In genomic region chr17:44734501-44735222, GRCm38 (mm10) we compare ENCODE assay signal across 8 mouse cellular contexts. TPM values are rescaled to one million over a fixed set of nuclear protein-coding genes. Genes with fewer than 3 reads are reported as not detected.
DNase-seq lines count a peak whose midpoint lies in the region; ATAC-seq and TF ChIP-seq lines count a peak whose summit lies in the region.

No protein-coding gene starts in this region.

- H3K9me3 ChIP-seq in hindbrain, embryonic 12.5 days (replicated peaks), result no peaks in the 10 kb centered on the region

- DNase-seq in cerebellum, adult 11 months, result peak; percentile 11
- no peak for DNase-seq in cerebellum, postnatal 4 days (ENCODE audit: low spot score in 2 of 2)
- DNase-seq in cerebellum, adult 2 months, result peak; percentile 18 to 36
- peak; percentile 29 to 36 for DNase-seq in frontal cortex, postnatal 25 days (ENCODE audit: low spot score in 2 of 2)
- peak; percentile 50 to 59 for DNase-seq in left cerebral cortex, postnatal 36 days (ENCODE audit: low spot score in 2 of 2)
- DNase-seq in spleen, adult 18-20 months, result peak; percentile 11 to 40

- H3K4me1 ChIP-seq in cerebellum, adult 2 months (ENCODE audit: control insufficient read depth, insufficient read depth, low read length), result no peaks in the 10 kb centered on the region; the same call in 1 of the 2 replicates
- peaks cover 30% of the 10 kb centered on the region for H3K4me1 ChIP-seq in hindbrain, embryonic 12.5 days

- peak overlapping the region; percentile 89 for H3K4me2 ChIP-seq in hindbrain, embryonic 12.5 days (replicated peaks)

- peak overlapping the region; percentile 33 for H3K4me3 ChIP-seq in cerebellum, adult 2 months (replicated peaks; ENCODE audit: insufficient read depth, low read depth, low read length)
- H3K4me3 ChIP-seq in hindbrain, embryonic 12.5 days, result peak overlapping the region; percentile 64

- no peak for TF ChIP-seq POLR2A in cerebellum, adult 2 months (IDR thresholded peaks at IDR 0.05; ENCODE audit: borderline replicate concordance, insufficient read depth, low read length)

- H3K36me3 ChIP-seq in hindbrain, embryonic 12.5 days, result no peaks in the 10 kb centered on the region

- H3K27me3 ChIP-seq in cerebellum, adult 2 months (ENCODE audit: control insufficient read depth, insufficient read depth, low read length), result peaks cover 8% of the 10 kb centered on the region; the same call in 1 of the 2 replicates
- H3K27me3 ChIP-seq in hindbrain, embryonic 12.5 days, result peaks cover 66% of the 10 kb centered on the region

- ATAC-seq in hindbrain, embryonic 12.5 days (ENCODE audit: low FRiP score), result 0 out of 2 replicates have a peak, but pooled peaks have one; percentile 10
- peak; percentile 44 for ATAC-seq in megakaryocyte-erythroid progenitor cell, adult 5-6 weeks (replicated peaks; ENCODE audit: low FRiP score, low TSS enrichment, poor library complexity, severe bottlenecking)

- WGBS in cerebellum, adult 2 months, result under 1% methylated on average over 48 of the region's 48 CpGs
- under 1% methylated on average over 48 of the region's 48 CpGs for WGBS in hindbrain, embryonic 12.5 days

- H3K9ac ChIP-seq in hindbrain, embryonic 12.5 days, result peak overlapping the region; percentile 67

- intact Hi-C loops in left cerebral cortex, postnatal 36 days (cut with DNase I), result loop anchor here (5.0 to 10.0 kb wide), 5 partner anchors 117 to 640 kb away; no protein-coding TSS in a partner anchor

- no peak overlapping the region for H3K27ac ChIP-seq in cerebellum, adult 2 months (ENCODE audit: insufficient read depth, low read length)
- no peak overlapping the region for H3K27ac ChIP-seq in hindbrain, embryonic 12.5 days

- no peak for TF ChIP-seq CTCF in cerebellum, adult 2 months (IDR thresholded peaks at IDR 0.05; ENCODE audit: borderline replicate concordance, insufficient read depth, low read depth, low read length)

RNA-seq across cellular contexts. Expression of gene Supt3, which starts 42.3 kb away (rescaled TPM):
- polyA plus RNA-seq in cerebellum, adult 2 months (2012; rRNA removed), result 7.8 and 8.2 TPM in 2 replicates
- 26.2 and 26.9 TPM in 2 replicates for polyA plus RNA-seq in hindbrain, embryonic 12.5 days (2016; fragmentation: Nextera tagmentation; extraction: Ambion mirVana)
- total RNA-seq in left cerebral cortex, postnatal 36 days (2021), result 10 to 100 TPM; 12.9 to 13.7 TPM
- 14.7 and 21.5 TPM in 2 replicates for total RNA-seq in megakaryocyte-erythroid progenitor cell, adult 5-6 weeks (2014; fragmentation: Nextera tagmentation)
- 6.6 and 11.8 TPM in 2 replicates for total RNA-seq in megakaryocyte-erythroid progenitor cell, adult 5-6 weeks (2017)

Comparison
In these comparisons a context has a peak if more than half of its experiments do, and no peak if none do; other contexts are left out.
1. DNase-seq: peak in cerebellum, adult 11 months (single experiment), cerebellum, adult 2 months (2 of 2), frontal cortex, postnatal 25 days (2 of 2), left cerebral cortex, postnatal 36 days (2 of 2) and spleen, adult 18-20 months (2 of 2); none in cerebellum, postnatal 4 days (0 of 2).